Mouse (Mus musculus): ENCODE data around the gene Whrn. TPM values are rescaled to one million over a fixed set of nuclear protein-coding genes. Genes with fewer than 3 reads are reported as not detected.

Gene Whrn
- total RNA-seq, 2 experiments from 2014 or later = 46.4 TPM

DNA sequence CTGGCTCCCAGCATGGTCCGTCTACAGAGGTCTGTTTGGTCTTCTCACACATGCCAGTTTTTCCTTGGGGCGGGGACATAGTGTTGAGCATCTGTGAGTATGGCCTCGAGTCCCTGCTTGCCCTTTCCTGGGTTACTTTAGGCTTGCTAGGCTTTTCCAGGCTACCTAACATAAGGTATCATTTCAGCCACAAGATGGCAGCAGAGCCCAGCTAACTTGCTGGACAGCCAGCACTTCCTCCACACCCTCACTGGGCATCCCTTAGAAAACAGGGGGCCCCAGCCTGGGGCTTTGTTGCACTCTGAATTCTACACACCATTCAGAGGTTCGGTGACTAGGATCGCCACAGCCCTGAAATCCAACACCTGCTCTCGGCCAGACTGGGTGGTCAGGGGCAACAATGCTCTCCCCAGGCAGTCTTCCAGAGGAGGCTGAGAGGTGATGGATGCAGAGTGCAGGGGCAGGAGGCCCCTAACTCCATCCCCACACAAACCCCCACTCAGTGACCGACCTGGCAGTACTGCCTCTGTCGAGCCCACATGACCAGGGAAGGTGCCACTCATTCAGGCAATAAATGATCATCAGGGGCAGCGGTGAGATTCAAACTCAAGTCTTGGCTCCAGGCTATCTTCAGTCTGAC is 78.4 kb downstream of the Whrn start:
- intact Hi-C loops (cut with DNase I) = loop anchor here (1.0 to 5.0 kb wide), 5 partner anchors 81 to 1075 kb away; no protein-coding TSS in a partner anchor
- DNase-seq (ENCODE audit: low spot score in 2 of 2) = peak; percentile 84 to 87

DNA sequence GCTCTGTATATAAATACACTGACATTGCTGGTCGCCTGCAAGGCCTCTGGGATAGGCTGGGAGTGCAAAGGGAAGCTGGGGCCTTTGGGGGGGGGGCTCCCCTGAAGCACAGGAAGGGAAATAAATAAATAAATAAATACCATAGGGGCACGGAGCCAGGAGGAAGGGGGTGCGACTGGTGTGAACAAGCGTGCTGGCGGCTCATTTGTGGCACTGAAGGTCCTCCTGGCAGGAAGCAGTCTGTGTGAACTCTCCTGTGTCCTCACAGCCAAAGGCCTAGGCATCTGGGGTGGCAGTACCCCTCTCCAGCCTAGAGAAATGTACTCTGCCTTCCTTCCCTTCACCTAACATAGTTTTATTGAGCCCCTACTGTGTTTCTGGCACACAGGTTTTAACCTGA is 80.8 kb downstream of the Whrn start:
- intact Hi-C loops (cut with DNase I) = loop anchor here (5.0 kb wide), 2 partner anchors 272 to 1077 kb away; no protein-coding TSS in a partner anchor
- DNase-seq (ENCODE audit: low spot score in 2 of 2) = no peak

DNA sequence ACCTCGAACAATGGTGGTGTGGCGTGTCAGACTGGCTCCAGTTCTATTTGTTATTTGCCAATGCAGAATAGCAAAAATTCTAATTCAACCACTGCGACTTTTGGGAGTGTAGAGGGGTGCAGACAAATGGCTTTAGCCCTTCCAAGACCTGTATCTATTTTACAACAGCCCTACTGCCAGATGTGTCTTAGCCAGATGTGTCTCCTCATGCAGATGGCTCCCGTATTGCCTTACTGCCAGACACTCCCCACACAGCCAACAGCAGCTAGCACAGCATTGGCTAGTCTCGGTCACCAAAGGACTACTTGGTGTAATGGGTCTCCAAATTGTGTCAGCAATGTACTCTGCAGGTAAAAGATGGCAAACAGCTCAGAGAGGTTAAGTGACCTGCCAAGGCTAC is 84.6 kb downstream of the Whrn start:
- intact Hi-C loops (cut with DNase I) = no loop called here
- DNase-seq (ENCODE audit: low spot score in 2 of 2) = no peak

DNA sequence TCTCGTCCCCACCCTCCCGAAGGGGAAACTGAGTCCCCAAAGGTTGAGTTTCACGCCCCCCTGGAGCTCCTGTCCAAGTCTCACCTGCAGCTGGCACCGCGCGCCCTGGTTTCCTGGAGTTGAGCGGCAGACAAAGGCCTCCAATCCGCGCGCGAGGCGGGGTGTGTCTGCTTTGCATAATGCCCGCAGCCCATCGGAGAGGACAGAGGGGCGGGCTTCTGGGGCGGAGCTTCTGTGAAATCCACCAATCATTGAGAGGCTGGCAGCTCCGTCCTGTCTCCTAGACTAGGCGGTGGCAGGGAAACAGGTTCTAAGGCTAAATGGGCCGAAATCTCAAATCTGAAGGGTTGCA is 85.2 kb downstream of the Whrn start:
- intact Hi-C loops (cut with DNase I) = no loop called here

DNA sequence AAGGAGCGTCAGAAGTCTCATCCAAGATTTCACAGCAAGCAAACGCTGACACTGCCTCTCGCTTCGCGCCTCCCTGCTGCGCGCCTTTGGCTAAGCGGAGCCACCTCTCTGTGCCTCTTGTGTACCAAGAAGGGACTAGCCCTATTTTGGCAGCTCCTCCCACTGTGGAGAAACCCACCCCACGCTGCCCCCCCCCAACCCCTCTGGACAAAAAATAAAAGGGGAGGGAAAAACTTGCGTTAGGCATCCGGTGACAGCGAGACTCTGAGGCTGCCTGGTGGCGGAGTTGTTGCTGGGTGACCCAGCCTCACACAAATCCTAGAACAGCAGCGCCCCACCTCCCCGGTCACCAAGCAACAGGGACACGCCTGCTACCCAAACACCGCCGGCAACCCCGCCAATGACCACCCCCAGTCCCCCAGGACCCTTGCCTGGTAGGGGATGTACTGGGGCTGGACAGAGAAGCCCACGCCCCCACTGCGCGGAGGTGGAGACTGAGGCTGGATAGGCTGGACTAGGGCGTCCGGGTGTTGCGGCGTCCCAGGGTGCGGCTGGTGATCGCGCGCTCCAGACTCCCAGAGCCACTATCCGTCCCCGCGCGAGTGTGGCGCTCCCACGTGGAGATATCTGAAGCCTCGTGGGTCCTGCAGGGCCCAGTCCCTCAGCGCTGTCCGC is 85.7 kb downstream of the Whrn start:
- DNase-seq (ENCODE audit: low spot score in 2 of 2) = peak in 1 of 2 experiments; percentile 46
- intact Hi-C loops (cut with DNase I) = loop anchor here (2.0 to 5.0 kb wide), 2 partner anchors 41 to 228 kb away; no protein-coding TSS in a partner anchor

More for the DNA sequence above, 85.2 kb downstream of the Whrn start:
- DNase-seq (ENCODE audit: low spot score in 2 of 2) = peak; percentile 91 to 94

DNA sequence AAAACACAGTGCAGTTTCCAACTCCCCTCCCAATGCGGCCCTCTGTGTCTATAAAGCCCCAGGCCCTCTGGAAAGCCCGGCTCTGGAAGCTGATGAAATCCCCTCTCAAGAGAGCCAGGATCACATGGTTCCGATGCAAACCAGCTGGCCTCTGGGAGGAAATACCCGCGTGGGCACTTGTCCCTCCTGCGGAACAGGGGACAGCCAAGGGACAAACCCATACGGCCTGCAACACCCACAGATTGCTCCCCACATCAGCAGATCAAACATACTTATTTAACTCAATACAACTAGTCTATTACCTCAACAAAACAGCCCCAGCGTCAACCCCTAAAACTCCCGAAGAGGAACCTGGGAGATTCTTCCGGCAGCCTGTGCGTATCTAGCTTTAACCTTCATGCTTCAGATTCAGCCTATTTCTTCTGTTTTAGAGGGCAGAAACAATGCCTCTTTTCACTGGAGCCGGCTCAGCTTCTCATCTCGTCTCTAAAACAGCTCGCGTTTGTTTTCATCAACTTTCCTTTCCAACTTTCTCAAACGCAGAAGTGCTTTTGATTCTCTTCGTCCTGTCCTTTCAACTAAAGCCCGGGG is 86.4 kb downstream of the Whrn start:
- intact Hi-C loops (cut with DNase I) = loop anchor here (2.0 to 5.0 kb wide), 2 partner anchors 41 to 227 kb away; no protein-coding TSS in a partner anchor
- no peak for DNase-seq (ENCODE audit: low spot score in 2 of 2)

DNA sequence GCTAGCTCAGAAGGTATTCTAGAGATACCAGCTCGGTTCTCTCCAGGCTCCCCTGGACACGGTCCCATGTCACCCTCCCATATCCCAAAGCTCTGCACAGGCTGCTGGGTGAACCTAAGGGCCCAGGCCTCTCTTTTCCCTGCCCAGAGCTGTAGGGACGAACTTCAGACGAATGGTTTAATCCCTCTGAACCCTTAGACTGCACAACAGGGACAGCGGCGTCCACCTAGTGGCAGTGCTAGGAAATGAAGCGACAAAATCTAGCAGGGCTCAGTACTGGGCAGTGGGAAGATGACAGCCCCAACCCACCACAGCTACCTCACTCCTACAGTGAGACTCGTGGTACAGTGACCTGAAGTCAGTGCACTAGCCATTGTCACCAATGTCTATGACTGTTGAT is 87.1 kb downstream of the Whrn start:
- peak; percentile 49 to 62 for DNase-seq (ENCODE audit: low spot score in 2 of 2)
- intact Hi-C loops (cut with DNase I) = loop anchor here (2.0 to 5.0 kb wide), 2 partner anchors 40 to 226 kb away; no protein-coding TSS in a partner anchor

DNA sequence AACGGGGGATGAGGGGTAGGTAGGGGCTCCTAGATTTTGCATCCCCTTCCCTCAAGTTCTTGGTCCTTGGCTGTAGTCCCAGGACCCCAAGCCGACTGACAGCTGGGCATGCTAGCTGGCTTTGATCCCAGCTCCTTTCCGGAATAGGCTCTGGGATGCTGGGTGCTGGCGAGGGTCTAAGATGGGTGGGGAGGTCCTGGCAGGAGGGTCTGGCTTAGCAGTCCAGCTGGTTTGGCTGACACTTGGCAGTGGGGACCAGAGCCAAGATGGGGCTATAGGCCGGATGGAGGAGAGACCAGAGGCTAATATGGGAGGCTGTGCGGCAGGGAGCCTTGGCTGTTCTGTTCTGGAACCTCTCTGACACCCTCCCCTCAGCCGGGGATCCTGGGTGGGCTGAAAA is 87.5 kb downstream of the Whrn start:
- no peak for DNase-seq (ENCODE audit: low spot score in 2 of 2)
- intact Hi-C loops (cut with DNase I) = loop anchor here (2.0 to 5.0 kb wide), 2 partner anchors 39 to 226 kb away; no protein-coding TSS in a partner anchor

DNA sequence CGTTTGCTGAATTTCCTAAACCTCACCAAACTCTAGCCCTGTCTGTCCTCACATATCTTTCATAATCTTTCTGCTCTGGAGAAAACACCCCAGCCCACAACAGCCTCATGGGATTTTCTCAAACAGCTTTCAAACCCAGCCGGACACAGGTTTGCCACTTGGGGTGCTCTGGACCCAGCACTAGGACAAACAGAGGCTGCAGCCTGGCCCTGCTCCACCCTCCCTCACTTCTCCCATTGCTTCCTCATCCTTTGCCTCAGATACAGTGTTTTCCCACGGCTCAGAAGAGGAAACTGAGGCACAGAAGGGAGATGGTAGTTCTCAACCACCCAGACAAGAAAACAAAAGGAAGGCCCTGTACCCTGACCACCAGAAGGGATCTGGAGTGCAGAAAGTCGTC is 90.1 kb downstream of the Whrn start:
- intact Hi-C loops (cut with DNase I) = loop anchor here (5.0 kb wide), 1 partner anchor 223 kb away; no protein-coding TSS in a partner anchor
- DNase-seq (ENCODE audit: low spot score in 2 of 2) = no peak

DNA sequence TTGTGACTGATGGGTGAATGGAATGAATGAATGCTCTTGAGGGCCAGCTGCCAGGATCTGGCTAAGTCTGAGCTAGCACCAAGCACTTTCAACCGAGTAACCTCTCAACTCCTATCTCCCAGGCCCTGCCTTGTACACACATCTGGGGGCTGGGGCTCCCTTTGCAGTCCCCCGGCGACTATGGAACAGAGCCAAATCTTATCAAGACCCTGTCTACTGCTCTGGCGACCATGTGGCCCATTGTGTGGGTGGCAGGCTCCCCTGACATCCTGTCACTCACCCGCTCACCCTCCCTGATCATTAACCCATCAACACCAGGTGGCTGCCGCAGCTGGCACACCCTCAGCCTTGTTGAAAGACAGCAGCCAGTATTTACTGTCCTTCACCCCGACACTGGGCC is 90.7 kb downstream of the Whrn start:
- intact Hi-C loops (cut with DNase I) = loop anchor here (5.0 kb wide), 1 partner anchor 223 kb away; no protein-coding TSS in a partner anchor

DNA sequence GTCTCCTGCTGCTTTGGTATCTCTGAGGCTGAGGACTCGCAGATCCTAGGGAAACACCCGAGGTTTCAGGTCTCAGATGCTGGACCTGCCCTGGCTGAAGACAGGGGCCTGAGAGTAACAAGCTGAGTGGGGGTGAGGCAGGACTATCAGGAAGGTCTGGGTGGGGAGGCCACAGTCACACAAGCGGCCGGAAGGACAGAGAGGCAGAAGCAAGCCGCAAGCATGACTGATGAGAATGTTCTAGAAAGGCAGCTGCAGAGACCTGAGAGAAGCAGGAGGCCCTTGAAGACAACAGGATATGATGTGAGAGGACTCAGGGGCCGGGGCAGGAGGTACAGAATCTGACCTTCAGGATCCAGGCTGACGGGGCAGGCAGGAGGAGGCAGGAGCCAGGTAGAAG is 91.6 kb downstream of the Whrn start:
- DNase-seq (ENCODE audit: low spot score in 2 of 2) = no peak
- intact Hi-C loops (cut with DNase I) = no loop called here

More for the DNA sequence above, 90.7 kb downstream of the Whrn start:
- no peak for DNase-seq (ENCODE audit: low spot score in 2 of 2)

DNA sequence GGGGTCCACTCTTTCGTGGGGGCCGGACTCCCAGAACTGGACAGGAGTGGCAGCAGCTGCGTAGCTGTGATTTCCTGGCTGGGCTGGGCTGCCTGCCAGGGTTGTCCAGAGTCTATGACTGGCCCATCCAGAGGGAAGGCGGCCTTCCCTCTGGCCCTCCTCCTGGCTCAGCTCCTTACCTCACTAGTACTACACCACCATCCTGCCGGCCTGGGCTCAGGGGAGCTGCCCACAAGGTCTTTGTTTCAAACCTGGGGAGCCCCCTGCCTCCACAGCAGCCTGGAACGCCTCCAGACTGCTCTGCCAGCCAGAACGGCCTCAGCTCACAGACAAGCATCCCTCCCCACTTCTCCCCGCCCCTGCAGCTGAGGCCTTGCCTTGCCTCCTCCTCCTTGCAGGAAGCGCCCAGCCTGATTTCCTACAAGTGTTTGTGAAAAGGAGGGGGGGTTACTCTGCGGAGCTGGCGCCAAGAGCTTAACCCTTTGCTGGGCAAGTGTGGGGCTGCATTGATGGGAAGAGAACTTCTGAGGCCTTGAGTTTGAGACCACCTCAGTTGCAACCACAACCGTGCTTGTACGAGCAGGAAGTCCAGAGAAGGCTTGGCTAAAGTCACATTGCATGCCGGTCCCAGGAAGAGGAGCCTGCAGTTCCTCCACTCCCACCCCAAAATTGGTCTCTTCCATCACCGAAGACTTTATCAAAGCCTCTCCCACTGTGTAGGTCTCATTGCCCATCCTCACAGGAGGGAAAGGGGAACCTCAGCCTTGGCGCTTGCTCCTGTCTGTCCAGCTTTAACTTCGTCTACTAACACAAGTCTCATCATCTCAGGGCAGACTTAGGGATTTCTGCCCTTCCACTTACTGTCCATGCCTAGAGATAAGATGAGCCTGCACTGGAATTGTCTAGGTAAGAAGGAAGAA is 92.5 kb downstream of the Whrn start, which contains the start of gene Akna:
Gene Akna, minus strand, starts transcription at position 315 of the 920 bp plus-strand sequence.
- peak; percentile 73 to 74 for DNase-seq (ENCODE audit: low spot score in 2 of 2)
- intact Hi-C loops (cut with DNase I) = no loop called here

DNA sequence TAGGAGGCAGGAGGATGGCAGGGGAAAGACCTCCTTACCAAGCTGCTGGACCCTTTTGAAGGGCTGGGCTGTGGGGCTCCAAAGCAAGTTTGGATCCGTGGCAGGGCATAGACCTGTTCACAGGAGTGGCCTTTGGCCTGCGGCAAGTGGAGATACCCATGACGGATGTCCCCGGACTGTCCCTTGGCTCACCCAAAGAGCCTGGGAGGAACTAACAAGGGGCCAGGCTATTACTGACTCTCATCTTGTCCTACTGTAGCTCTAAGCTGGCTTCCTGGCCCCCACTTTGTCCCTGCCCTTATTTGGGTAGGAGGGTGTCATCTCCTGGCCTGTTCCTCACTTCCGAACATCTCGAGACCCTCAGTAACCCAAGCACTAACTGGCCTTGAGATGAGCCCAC is 93.2 kb downstream of the Whrn start:
- intact Hi-C loops (cut with DNase I) = no loop called here
- DNase-seq (ENCODE audit: low spot score in 2 of 2) = no peak

DNA sequence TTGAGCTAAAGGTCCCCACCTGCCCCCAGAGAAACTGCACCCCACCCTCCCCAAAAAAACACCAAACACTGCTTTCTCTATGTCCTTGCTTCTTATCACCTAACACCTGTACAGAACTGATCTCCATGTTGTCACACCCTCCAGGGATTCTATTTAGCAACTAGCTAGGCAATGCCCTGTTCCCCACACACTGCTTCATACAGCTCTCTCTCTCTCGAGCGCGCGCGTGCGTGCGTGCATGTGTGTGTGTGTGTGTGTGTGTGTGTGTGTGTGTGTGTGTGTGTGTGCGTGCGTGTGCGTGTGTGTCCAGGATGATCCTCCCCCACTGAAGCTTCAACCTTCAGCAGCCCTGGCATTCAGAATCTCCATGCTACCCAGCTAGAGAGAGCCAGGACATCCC is 93.7 kb downstream of the Whrn start:
- no peak for DNase-seq (ENCODE audit: low spot score in 2 of 2)
- intact Hi-C loops (cut with DNase I) = no loop called here

DNA sequence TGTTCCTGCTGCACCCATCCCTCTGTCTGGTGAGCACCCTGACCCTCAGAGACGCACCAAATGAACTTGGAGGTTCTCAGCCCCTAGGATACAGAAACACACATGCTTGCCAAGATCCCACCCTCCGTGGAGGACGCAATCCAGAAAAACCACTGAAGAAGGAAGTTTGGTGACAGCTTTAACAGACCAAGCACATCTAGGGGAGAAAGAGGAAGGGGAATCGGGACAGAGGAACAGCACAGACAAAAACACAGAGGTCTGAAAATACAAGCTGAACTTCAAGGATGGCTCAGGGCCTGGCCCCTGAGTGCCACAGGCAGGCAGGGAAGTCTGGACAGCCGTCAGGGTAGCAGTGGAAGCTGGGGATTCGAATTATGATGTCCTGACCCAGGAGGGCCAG is 94.2 kb downstream of the Whrn start:
- intact Hi-C loops (cut with DNase I) = no loop called here
- DNase-seq (ENCODE audit: low spot score in 2 of 2) = no peak

DNA sequence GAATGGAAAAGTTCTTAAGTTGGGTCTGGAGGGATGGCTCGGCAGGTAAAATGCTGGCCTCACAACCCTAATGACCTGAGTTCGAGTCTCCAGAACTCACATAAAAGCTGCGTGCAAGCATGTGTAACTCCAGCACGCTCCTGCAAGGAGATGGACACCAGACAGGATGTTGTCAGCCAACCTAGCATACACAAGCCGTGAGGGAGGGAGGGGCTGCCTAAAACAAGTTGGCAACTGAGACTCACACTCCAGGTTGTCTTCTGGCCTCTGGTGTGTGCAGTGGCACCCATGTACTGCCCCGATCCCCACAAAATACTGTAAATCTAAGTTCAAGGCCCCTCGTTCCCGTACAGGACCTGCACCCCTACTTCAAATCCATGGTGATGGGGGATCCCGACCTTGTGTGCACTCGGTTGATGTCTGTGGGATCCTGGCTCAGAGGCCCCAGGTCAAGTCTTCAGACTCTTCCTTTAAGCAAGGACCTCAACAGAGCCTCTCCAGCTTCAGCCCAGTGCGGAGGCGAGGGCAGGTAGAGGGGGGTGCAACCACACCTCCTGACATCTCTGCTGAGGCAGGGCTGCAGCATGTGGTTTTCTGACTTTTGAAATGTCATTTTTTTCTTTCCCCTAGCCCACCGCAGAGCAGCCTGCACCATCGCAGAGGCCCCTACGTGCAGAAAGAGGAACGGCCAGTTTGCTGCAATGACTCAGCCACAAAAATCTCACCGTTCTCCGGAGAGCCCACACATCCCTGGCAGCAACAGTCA is 95.1 kb downstream of the Whrn start:
- no peak for DNase-seq (ENCODE audit: low spot score in 2 of 2)
- intact Hi-C loops (cut with DNase I) = no loop called here

DNA sequence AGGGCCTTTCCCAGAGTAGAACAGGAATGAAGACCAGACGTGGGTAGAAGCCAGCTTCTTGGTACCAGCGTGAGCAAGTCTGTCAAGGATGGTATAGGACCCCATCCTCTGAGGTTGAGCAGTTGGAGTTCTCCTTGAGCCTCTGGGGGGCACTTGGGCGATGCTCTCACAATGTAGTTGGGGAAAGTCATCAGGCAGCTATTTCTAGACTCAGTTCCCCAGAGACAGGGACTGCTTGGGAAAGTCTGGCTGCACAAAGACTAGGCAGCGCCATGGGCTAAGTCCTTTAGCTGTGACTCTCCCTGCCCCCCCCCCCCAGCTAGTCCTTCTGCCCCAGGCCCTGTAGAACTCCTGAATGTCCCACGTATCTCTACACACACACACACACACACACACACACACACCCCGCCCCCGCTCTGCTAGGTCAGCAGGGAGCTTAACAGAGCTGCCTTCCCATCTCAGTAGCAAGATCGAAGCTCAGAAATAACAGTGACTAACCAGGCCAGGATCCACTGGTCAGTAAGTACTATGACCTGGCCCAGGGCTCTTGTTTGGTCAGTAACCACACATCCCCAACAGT is 96.0 kb downstream of the Whrn start:
- intact Hi-C loops (cut with DNase I) = no loop called here
- no peak for DNase-seq (ENCODE audit: low spot score in 2 of 2)

DNA sequence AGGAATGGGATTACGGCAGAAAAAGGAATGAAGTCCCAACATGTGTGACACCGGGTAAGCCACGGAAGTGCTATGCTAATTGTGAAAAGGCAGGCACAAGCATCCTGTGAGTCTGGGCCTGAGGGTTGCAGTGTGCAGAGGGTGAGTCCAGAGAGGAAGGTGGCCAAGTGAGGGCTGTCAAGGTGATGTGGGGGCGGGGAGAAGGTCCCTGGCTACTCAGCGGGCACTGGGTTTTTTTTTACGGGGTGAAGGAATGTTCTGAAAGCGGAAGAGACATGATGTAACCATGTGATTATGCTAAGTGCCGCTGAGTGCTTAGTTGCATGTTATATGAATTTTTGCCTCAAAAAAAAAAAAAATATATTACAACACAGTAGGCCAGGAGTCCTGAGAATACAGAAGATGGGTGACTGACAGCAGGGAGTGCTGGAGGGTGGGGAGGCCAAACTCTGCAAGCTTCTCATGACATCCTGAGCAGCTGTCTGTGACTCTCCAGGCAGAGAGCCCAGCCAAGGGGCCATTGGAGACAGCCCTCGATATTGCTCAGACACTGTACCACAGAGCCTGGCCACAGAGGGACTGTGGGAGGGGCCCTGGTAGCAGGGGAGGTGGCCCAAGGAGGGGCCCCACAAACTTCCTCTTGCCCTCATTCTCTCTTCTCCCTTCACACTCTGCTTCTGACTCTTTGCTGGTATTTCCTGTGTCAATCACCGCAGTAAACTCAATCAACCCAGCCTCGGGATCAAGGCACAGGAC is 96.8 kb downstream of the Whrn start:
- no peak for DNase-seq (ENCODE audit: low spot score in 2 of 2)
- intact Hi-C loops (cut with DNase I) = no loop called here
